Mouse (Mus musculus): ENCODE results near the gene Gm13539. TPM values are rescaled to one million over a fixed set of nuclear protein-coding genes. Genes with fewer than 3 reads are reported as not detected.
"Not testable (repeated sequence)": the region's sequence is repeated elsewhere in the genome, so short reads cannot be mapped to it uniquely, and the experiment has no call there.

Gene Gm13539
- total RNA-seq (2014; rRNA removed) (not detected in 2 replicates), polyA plus RNA-seq (2015; fragmentation: Nextera tagmentation; extraction: Ambion mirVana) (not detected in 2 replicates)

GRCm38 (mm10) chr2:25781957-25782356, at the start of gene Gm13539:
TSS of gene Gm13539 (plus strand) at chr2:25782257.
- H3K9me3 ChIP-seq (ENCODE audit: low read length) = no peaks in the 10 kb centered on the region
- H3K27ac ChIP-seq = no peak within 1 kb of the TSS
- no peak within 1 kb of the TSS for H3K4me2 ChIP-seq (ENCODE audit: low read depth, low read length)
- no peaks in the 10 kb centered on the region for H3K27me3 ChIP-seq (ENCODE audit: insufficient read depth, low read length)
- H3K4me1 ChIP-seq (ENCODE audit: insufficient read depth, low read length) = no peaks in the 10 kb centered on the region
- no peak within 1 kb of the TSS for H3K9ac ChIP-seq (replicated peaks; ENCODE audit: low read length)
- DNase-seq (ENCODE audit: low spot score) (no peak), ATAC-seq (no peak)
- 84% methylated on average over 3 of the region's 3 CpGs for WGBS
- H3K36me3 ChIP-seq (ENCODE audit: insufficient read depth, low read length) = no peaks in the 10 kb centered on the region
- H3K4me3 ChIP-seq (ENCODE audit: low read length) = no peak within 1 kb of the TSS
- no peak for TF ChIP-seq CTCF (IDR thresholded peaks at IDR 0.05; ENCODE audit: low read depth)

- Histone ChIP-seq H3K27me3 (ENCODE audit: insufficient read depth, low read length) (no peaks in the 10 kb centered on the region), H3K4me3 (ENCODE audit: low read length) (no peak overlapping the region), H3K9ac (replicated peaks; ENCODE audit: low read length) (no peak overlapping the region), H3K4me1 (ENCODE audit: insufficient read depth, low read length) (no peaks in the 10 kb centered on the region), H3K36me3 (ENCODE audit: insufficient read depth, low read length) (no peaks in the 10 kb centered on the region), H3K4me2 (ENCODE audit: low read depth, low read length) (no peak overlapping the region), H3K9me3 (ENCODE audit: low read length) (no peaks in the 10 kb centered on the region), H3K27ac (no peak overlapping the region)
- WGBS = 49% methylated on average over 2 of the region's 2 CpGs
- ATAC-seq (no peak), DNase-seq (ENCODE audit: low spot score) (no peak)
- TF ChIP-seq CTCF (IDR thresholded peaks at IDR 0.05; ENCODE audit: low read depth) = no peak
Observed at GRCm38 (mm10) chr2:25733199-25733930, 48.7 kb upstream of the Gm13539 start.

GRCm38 (mm10) chr2:25736709-25737108, 45.3 kb upstream of the Gm13539 start, which contains the start of gene Obp2b:
TSS of gene Obp2b (plus strand) at chr2:25737009.
- WGBS = 79% methylated on average over 3 of the region's 3 CpGs
- ATAC-seq; H3K9ac ChIP-seq (replicated peaks; ENCODE audit: low read length): not testable (repeated sequence)

GRCm38 (mm10) chr2:25741671-25742070, 40.4 kb upstream of the Gm13539 start:
- Histone ChIP-seq H3K4me2 (ENCODE audit: low read depth, low read length) (no peak overlapping the region), H3K27ac (no peak overlapping the region), H3K4me3 (ENCODE audit: low read length) (no peak overlapping the region), H3K9me3 (ENCODE audit: low read length) (no peaks in the 10 kb centered on the region), H3K4me1 (ENCODE audit: insufficient read depth, low read length) (no peaks in the 10 kb centered on the region), H3K27me3 (ENCODE audit: insufficient read depth, low read length) (no peaks in the 10 kb centered on the region), H3K36me3 (ENCODE audit: insufficient read depth, low read length) (no peaks in the 10 kb centered on the region), H3K9ac (replicated peaks; ENCODE audit: low read length) (no peak overlapping the region)
- DNase-seq (ENCODE audit: low spot score) = no peak
- TF ChIP-seq CTCF (IDR thresholded peaks at IDR 0.05; ENCODE audit: low read depth) = no peak
- WGBS = 65% methylated on average over 1 of the region's 1 CpGs
- no peak for ATAC-seq

More at GRCm38 (mm10) chr2:25736709-25737108, 45.3 kb upstream of the Gm13539 start, which contains the start of gene Obp2b:
- H3K27me3 ChIP-seq (ENCODE audit: insufficient read depth, low read length); H3K36me3 ChIP-seq (ENCODE audit: insufficient read depth, low read length); H3K4me1 ChIP-seq (ENCODE audit: insufficient read depth, low read length); H3K9me3 ChIP-seq (ENCODE audit: low read length); H3K4me3 ChIP-seq (ENCODE audit: low read length); H3K27ac ChIP-seq; H3K4me2 ChIP-seq (ENCODE audit: low read depth, low read length); DNase-seq (ENCODE audit: low spot score): not testable (repeated sequence)

GRCm38 (mm10) chr2:25754201-25754600, 27.9 kb upstream of the Gm13539 start:
- DNase-seq (ENCODE audit: low spot score) = no peak
- H3K27ac ChIP-seq = no peak overlapping the region
- WGBS = 100% methylated on average over 1 of the region's 1 CpGs
- no peak for ATAC-seq
- no peak overlapping the region for H3K4me2 ChIP-seq (ENCODE audit: low read depth, low read length)
- H3K9ac ChIP-seq (replicated peaks; ENCODE audit: low read length) = no peak overlapping the region
- no peak overlapping the region for H3K4me3 ChIP-seq (ENCODE audit: low read length)
- no peaks in the 10 kb centered on the region for H3K36me3 ChIP-seq (ENCODE audit: insufficient read depth, low read length)
- H3K4me1 ChIP-seq (ENCODE audit: insufficient read depth, low read length) = no peaks in the 10 kb centered on the region
- no peak for TF ChIP-seq CTCF (IDR thresholded peaks at IDR 0.05; ENCODE audit: low read depth)
- H3K9me3 ChIP-seq (ENCODE audit: low read length) = 0 out of 2 replicates have a peak, but pooled peaks cover 2% of the 10 kb centered on the region
- H3K27me3 ChIP-seq (ENCODE audit: insufficient read depth, low read length) = no peaks in the 10 kb centered on the region

GRCm38 (mm10) chr2:25758064-25758625, 23.9 kb upstream of the Gm13539 start:
- no peak overlapping the region for H3K4me3 ChIP-seq (ENCODE audit: low read length)
- DNase-seq (ENCODE audit: low spot score) (no peak), ATAC-seq (no peak)
- 50% methylated on average over 4 of the region's 4 CpGs for WGBS
- no peaks in the 10 kb centered on the region for H3K27me3 ChIP-seq (ENCODE audit: insufficient read depth, low read length)
- H3K27ac ChIP-seq = no peak overlapping the region
- H3K9ac ChIP-seq (replicated peaks; ENCODE audit: low read length) = no peak overlapping the region
- H3K36me3 ChIP-seq (ENCODE audit: insufficient read depth, low read length) = no peaks in the 10 kb centered on the region
- H3K4me1 ChIP-seq (ENCODE audit: insufficient read depth, low read length) = no peaks in the 10 kb centered on the region
- H3K4me2 ChIP-seq (ENCODE audit: low read depth, low read length) = no peak overlapping the region
- 0 out of 2 replicates have a peak, but pooled peaks cover 2% of the 10 kb centered on the region for H3K9me3 ChIP-seq (ENCODE audit: low read length)
- TF ChIP-seq CTCF (IDR thresholded peaks at IDR 0.05; ENCODE audit: low read depth) = no peak

- no peak for DNase-seq (ENCODE audit: low spot score)
- Histone ChIP-seq H3K4me1 (ENCODE audit: insufficient read depth, low read length) (no peaks in the 10 kb centered on the region), H3K9ac (replicated peaks; ENCODE audit: low read length) (no peak within 1 kb of the TSS), H3K27ac (no peak within 1 kb of the TSS), H3K36me3 (ENCODE audit: insufficient read depth, low read length) (no peaks in the 10 kb centered on the region), H3K4me2 (ENCODE audit: low read depth, low read length) (no peak within 1 kb of the TSS), H3K4me3 (ENCODE audit: low read length) (no peak within 1 kb of the TSS), H3K9me3 (ENCODE audit: low read length) (no peaks in the 10 kb centered on the region), H3K27me3 (ENCODE audit: insufficient read depth, low read length) (no peaks in the 10 kb centered on the region)
- WGBS = 37% methylated on average over 2 of the region's 2 CpGs
- ATAC-seq = no peak
- no peak for TF ChIP-seq CTCF (IDR thresholded peaks at IDR 0.05; ENCODE audit: low read depth)
Observed at GRCm38 (mm10) chr2:25765269-25765668, 16.8 kb upstream of the Gm13539 start, which contains the start of gene Lcn3. TSS of gene Lcn3 (plus strand) at chr2:25765569.
